Mouse (Mus musculus) G1E-ER4 (cell line): ENCODE measurements around the gene Ap5z1. TPM values are rescaled to one million over a fixed set of nuclear protein-coding genes. Genes with fewer than 3 reads are reported as not detected.

Experiments
- GATA1 ChIP-seq: IDR thresholded peaks from one replicate; pipeline ENCODE4 v1.8.0; 2012; ENCODE audit warnings: low read length, inconsistent platforms
- polyA plus RNA-seq: library from polyadenylated mRNA; stranded (reverse); fragments of >175 nt; gene quantifications from 2 replicates; pipeline ENCODE4 v1.2.3, GENCODE M21; 2012

Gene Ap5z1
- polyA plus RNA-seq, 1 experiment: 33.3 TPM

- no peak for TF ChIP-seq GATA1
Measured at GRCm38 (mm10) chr5:142520360-142520759, 56.6 kb downstream of the Ap5z1 start.

GRCm38 (mm10) chr5:142521195-142521866 lies 57.6 kb downstream of the Ap5z1 start:
- TF ChIP-seq GATA1: no peak

GRCm38 (mm10) chr5:142524711-142525464 lies 61.1 kb downstream of the Ap5z1 start:
- TF ChIP-seq GATA1: no peak

Other genes starting within 250 kb of the Ap5z1 start
- 36.4 and 38.1 TPM in 2 replicates for gene Foxk1, start 62.4 kb upstream of the Ap5z1 start, polyA plus RNA-seq
- gene Papolb, start 66.1 kb downstream of the Ap5z1 start, polyA plus RNA-seq: not detected in 2 replicates
- not detected in 2 replicates for gene Radil, start 87.2 kb downstream of the Ap5z1 start, polyA plus RNA-seq
- gene Mmd2, start 144.9 kb downstream of the Ap5z1 start, polyA plus RNA-seq: not detected in 2 replicates
- gene Wipi2, start 163.8 kb downstream of the Ap5z1 start, polyA plus RNA-seq: 12.7 and 13.3 TPM in 2 replicates
- gene Slc29a4, start 228.6 kb downstream of the Ap5z1 start, polyA plus RNA-seq: not detected in 2 replicates